Mouse (Mus musculus) heart, adult 2 months (tissue): ENCODE results near the gene Srbd1.

Experiments used
- CTCF ChIP-seq: fragments of 200-600 bp; IDR thresholded peaks from 2 replicates; pipeline ENCODE4 v1.8.1; 2022; ENCODE audit warnings: antibody characterized with exemption, mild to moderate bottlenecking, moderate library complexity
- POLR2A ChIP-seq: fragments of 200-500 bp; IDR thresholded peaks from 2 replicates; pipeline ENCODE4 v1.6.1; 2011; ENCODE audit warnings: mild to moderate bottlenecking, low read depth, low read length, control low read depth; ENCODE audit not compliant: insufficient read depth

DNA sequence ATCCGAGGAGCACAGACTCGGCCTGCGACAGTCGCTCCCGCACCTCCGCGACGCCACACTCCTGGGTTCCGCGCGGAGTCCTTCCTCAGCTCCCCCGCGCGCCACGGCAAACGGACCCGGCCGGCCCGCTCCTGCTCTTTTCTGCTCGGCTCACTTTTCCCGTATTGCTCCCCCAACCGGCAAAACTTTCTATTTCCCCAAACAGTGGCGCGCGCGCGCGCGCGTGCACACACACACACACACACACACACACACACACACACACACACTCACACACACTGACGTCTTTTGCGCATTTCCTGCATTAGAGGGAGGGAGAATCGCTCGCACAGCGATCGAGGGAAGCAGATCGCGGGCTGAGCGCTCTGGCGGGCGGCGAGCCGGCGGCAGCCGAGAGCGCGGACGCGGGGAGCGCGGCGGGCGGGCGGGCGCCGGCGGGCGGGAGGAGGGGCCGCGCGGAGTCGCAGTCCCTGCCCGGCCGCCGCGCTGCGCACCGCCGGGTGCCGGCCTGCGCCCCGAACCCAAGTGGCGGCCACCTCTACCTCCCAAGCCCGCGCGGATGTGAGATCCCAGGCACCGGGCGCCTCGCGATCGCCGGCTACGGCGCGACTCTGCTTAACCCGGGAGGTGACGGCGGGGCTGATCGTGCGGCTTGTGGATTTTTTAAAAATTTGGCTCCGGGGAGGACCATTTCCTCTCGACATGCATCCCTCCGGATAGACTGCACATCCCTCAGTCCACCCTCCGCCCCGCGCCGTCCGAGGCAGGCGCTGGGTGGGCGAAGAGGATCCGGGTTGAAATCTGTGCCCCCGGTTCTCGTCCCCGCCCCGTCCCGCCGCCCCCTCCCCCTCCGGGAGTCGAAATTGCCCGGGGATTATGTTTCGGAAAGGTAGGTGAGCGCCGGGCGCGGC, 22.6 kb upstream of the Srbd1 start, which contains the start of gene Prkce:
- TF ChIP-seq POLR2A (peak; percentile 86), CTCF (peak; percentile 56)
